Mouse (Mus musculus) olfactory bulb, adult 2 months (tissue): ENCODE results near the gene Ube2ql1.

Experiments used
- CTCF ChIP-seq: fragments of 200-500 bp; IDR thresholded peaks from 2 replicates; pipeline ENCODE4 v1.5.1; 2012; ENCODE audit warnings: low read depth, mild to moderate bottlenecking, low read length, moderate library complexity; ENCODE audit not compliant: insufficient read depth
- POLR2A ChIP-seq: fragments of 200-500 bp; IDR thresholded peaks from 2 replicates; pipeline ENCODE4 v1.6.1; 2012; ENCODE audit warnings: mild to moderate bottlenecking, low read depth, low read length, moderate library complexity; ENCODE audit not compliant: insufficient read depth

GRCm38 (mm10) chr13:69739091-69739758 is 464 bp downstream of the Ube2ql1 start:
- no peak for TF ChIP-seq POLR2A
- no peak for TF ChIP-seq CTCF
